Mouse (Mus musculus) embryo, embryonic 11.5 days (tissue): ENCODE results near the gene S100a9.

Source experiments
- DNase-seq: peaks from one replicate; pipeline ENCODE4 v3.0.0-alpha.2; 2012; ENCODE audit warnings: low read depth, low spot score

The S100a9 gene

GRCm38 (mm10) chr3:90695613-90696012 is at the start of gene S100a9:
TSS of gene S100a9 (minus strand) at chr3:90695721.
- no peak for DNase-seq

DNA sequence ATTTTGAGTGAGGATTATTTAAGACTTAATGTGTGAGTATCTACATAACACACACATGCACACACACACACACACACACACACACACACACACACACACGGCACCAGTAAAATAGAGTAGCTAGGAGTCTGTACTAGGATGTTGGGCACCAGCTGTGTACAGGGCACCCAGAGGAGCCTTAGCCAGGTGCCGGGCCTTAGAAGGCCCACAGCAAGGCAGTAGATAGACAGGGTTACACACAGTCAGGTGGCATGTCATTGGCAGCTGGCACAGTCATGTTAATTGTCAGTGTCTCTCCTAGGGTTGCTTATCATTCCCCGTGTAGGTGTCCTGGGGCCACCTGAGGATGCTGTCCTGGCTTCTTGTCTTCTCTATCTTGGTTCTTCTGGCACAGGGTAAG is 31.1 kb upstream of the S100a9 start, which contains the start of gene Pglyrp4:
Gene Pglyrp4, plus strand, starts transcription at position 301 of the 400 bp plus-strand sequence.
- no peak for DNase-seq

GRCm38 (mm10) chr3:90709591-90710460 is 14.3 kb upstream of the S100a9 start:
- peak; percentile 67 for DNase-seq

DNA sequence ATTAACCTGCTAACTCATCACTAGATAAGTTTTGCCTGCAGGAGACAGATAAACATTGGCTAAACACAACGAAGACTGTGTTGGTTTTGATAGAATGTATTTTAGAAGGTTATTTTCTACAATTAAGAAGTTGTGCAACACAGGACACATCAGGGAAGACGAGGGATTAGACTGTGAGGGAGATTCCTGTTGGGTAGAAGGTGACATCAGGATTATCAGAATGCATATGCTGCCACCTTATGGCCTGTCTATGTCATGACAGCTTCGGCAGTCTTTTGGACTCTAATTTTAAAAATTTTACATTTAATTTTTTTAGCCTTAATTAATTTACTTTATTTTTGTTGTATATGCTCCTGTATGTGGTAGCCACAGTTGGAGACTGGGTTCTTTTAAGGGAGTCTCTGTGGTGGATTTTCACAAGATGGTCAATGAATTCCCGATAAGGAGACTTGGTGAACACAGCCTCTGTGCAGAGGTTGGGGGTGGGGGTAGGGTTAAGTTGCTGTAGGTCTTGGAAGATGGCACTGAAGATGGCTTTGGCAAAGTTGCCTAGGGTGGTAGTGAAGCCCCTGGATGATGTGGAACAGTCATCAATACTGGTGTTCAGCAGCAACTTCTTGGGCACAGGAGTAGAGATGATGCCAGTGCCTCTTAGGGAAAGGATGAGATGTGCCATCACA is 13.1 kb upstream of the S100a9 start:
- peak; percentile 14 for DNase-seq

DNA sequence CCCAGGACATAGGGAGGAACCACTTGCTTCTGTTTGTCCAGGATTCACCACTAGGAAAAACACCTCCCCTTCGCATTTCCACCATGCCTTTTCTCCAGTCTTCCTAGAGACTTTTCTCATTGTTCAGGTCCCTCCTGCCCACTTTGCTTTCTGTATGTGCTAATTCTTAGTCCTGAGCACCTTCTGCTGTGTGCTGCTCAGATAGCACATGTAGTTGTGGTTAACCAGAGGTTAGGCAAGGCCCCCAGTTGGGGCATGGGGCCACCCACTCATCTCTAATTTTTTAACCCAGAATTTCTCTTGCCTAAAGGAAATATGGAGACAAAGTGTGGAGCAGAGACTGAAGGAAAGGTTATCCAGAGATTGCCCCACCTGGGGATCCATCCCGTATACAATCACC is 6.7 kb upstream of the S100a9 start:
- no peak for DNase-seq

DNA sequence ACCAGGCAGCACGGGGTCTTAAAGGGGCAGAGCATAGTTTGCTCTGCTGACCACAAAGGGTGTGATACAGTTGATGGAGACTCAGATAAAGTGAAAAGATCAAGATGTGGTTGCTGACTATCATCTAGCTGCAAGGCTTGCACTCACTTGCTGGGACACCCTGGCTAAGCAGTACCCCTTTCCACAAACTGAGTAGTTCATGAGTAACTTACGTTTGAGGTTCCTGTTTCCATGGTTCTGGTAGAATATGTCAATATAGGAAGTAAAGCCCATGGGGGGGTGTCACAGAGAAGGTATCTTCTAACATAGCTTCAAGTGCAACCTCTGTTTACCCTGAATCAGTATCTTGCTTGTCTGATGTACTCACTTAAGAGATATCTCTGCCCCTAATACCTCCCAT is 2.0 kb downstream of the S100a9 start:
- no peak for DNase-seq

GRCm38 (mm10) chr3:90686835-90687234 is 8.7 kb downstream of the S100a9 start:
- no peak for DNase-seq

GRCm38 (mm10) chr3:90683929-90684328 is 11.6 kb downstream of the S100a9 start:
- no peak for DNase-seq

DNA sequence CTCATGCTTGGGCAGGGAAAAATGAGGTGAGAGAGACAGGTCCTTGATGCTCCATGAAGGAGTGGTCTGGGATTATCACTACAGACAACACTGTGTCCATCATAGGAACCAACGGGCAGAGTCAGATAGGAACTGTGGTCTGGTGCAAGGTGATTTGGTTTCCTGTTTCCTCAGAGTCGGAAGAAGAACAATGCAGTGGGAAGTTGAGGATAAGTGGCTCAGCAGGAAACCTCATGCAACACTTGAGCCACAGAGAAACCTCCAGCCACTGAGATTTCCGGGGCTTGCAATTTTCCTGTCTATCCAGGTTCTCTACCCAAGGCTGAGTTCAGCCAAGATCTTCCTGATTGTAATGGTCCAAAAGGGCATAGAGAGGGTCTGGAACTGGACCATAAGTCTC is 16.9 kb downstream of the S100a9 start:
- DNase-seq = no peak

GRCm38 (mm10) chr3:90668846-90669245 is 26.7 kb downstream of the S100a9 start, which contains the start of gene S100a8:
TSS of gene S100a8 (plus strand) at chr3:90668978.
- no peak for DNase-seq

DNA sequence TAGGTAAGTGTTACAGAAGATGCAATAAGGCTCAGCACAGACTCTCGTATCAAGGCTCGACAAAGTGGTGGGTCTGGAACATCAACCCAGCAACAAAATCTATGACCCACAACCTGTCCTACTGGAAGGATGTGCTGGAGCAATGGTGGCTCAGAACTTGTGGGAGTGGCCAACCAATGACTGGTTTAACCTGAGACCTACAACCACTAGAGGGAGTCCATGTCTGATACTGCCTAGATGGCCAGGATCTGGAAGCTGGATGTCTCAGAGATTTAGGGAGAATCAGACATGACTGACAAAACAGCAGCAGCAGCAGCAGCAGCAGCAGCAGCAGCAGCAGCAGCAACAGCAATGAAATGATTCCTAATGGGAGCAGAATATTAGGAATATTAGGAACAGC is 31.3 kb downstream of the S100a9 start:
- DNase-seq = no peak

- DNase-seq = no peak
Observed at GRCm38 (mm10) chr3:90659364-90660044, 36.0 kb downstream of the S100a9 start.

GRCm38 (mm10) chr3:90657405-90657804 is 38.1 kb downstream of the S100a9 start:
- DNase-seq = no peak

GRCm38 (mm10) chr3:90653717-90654116 is 41.8 kb downstream of the S100a9 start, which contains the start of gene S100a7a:
TSS of gene S100a7a (plus strand) at chr3:90654017.
- no peak for DNase-seq

DNA sequence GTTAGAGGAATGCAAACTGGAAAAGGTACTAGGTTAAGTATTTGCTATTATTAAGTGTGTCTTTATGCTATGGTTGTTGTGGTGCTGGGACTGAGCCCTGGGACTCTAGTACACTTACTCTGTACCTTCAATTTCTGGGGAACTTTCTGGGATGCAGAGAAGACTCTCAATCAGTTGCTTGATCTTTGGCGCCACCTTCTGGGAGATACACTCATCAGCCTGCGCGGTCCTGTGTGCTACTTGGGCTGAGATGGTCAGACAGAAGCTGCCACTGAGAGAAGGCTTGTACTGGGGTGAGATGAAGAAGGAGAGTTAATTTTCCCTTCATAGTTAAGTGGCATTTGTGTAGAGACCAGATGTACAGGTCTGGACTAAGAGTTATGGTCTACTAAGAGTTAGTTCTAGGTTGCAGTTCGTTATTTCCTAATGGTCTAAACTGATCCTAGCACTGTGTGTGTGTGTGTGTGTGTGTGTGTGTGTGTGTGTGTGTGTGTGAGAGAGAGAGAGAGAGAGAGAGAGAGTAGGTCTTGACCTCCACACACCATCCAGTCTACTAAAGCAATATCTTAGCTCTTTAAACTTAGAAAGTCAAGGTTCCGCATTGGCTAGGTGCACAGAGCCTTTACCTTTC is 42.5 kb downstream of the S100a9 start:
- DNase-seq = peak; percentile 69

DNA sequence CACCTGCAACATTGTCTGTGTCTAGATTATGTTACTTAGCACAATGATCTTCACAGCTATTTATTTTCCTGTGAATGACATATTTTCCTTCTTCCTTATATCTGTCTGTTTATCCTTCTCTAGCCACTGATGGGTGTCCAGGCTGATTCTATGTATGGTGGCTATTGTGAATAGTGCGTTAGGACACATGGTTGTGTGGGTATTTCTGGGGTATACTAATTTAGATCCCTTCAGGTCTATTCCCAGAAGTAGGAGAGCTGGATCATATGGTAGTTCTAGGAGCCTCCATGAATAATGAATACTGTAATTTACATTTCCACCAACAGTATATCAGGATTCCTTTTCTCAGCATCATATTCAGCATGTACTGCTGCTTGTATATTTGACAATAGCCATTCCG is 45.7 kb downstream of the S100a9 start:
- DNase-seq = no peak

DNA sequence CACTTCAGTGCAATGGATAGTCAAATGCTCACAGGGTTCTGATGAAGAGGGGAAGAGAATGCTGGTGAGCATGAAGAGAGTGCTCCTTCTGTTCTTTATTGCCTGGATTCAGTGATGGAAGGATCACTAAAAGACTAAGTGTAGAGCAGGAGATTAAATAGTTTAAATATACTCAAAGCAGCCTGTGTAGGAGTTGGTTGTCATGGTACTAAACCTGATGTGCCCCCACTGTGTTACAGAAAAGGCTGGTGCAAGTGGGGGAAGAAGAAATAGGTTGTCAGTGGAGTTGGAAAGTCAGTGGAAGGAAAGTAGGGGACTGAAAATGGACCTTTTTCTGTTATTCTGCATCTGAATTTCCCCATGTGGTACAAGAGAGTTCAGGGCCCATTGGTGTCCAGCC is 46.5 kb downstream of the S100a9 start:
- DNase-seq = no peak

- no peak for DNase-seq
Observed at GRCm38 (mm10) chr3:90647291-90647690, 48.2 kb downstream of the S100a9 start.

DNA sequence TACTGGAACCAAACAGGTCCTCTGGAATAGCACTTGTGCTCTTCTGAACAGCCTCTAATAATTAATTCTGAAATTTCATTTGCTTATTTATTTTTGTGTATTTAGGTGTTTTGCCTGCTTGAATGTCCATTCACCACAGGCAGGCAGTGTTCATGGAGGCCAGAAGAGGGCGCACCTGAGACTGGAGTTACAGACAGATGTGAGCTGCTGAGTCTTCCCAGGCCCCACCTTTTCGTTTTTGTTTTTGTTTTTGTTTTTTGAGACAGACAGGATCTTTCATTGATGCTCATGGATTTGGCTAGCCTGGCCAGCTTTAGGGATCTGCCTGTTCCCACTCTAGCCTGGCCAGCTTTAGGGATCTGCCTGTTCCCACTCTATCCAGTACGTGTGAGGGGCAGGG is 51.3 kb downstream of the S100a9 start:
- DNase-seq = no peak
